Mouse (Mus musculus): ENCODE measurements around the gene Camkk1.

Camkk1 gene

GRCm38 (mm10) chr11:73049335-73049734, 30.5 kb downstream of the Camkk1 start:
- no peak for DNase-seq (ENCODE audit: extremely low read depth, low read depth, low spot score)

GRCm38 (mm10) chr11:73052795-73053194, 34.0 kb downstream of the Camkk1 start:
- DNase-seq (ENCODE audit: extremely low read depth, low read depth, low spot score): no peak

GRCm38 (mm10) chr11:73057701-73058100, 38.9 kb downstream of the Camkk1 start:
- DNase-seq (ENCODE audit: extremely low read depth, low read depth, low spot score): no peak

GRCm38 (mm10) chr11:73059630-73060029, 40.8 kb downstream of the Camkk1 start:
- no peak for DNase-seq (ENCODE audit: extremely low read depth, low read depth, low spot score)

- DNase-seq (ENCODE audit: extremely low read depth, low read depth, low spot score): no peak
Observed at GRCm38 (mm10) chr11:73061413-73061812, 42.6 kb downstream of the Camkk1 start.

- no peak for DNase-seq (ENCODE audit: extremely low read depth, low read depth, low spot score)
Observed at GRCm38 (mm10) chr11:73071839-73072238, 53.0 kb downstream of the Camkk1 start.

GRCm38 (mm10) chr11:73076295-73076694, 57.5 kb downstream of the Camkk1 start:
- DNase-seq (ENCODE audit: extremely low read depth, low read depth, low spot score): no peak

GRCm38 (mm10) chr11:73076733-73077132, 57.9 kb downstream of the Camkk1 start:
- DNase-seq (ENCODE audit: extremely low read depth, low read depth, low spot score): no peak

GRCm38 (mm10) chr11:73077211-73077720, 58.5 kb downstream of the Camkk1 start:
- no peak for DNase-seq (ENCODE audit: extremely low read depth, low read depth, low spot score)

- DNase-seq (ENCODE audit: extremely low read depth, low read depth, low spot score): no peak
Observed at GRCm38 (mm10) chr11:73078615-73079014, 59.8 kb downstream of the Camkk1 start.

- DNase-seq (ENCODE audit: extremely low read depth, low read depth, low spot score): no peak
Observed at GRCm38 (mm10) chr11:73080306-73080705, 61.5 kb downstream of the Camkk1 start.

- no peak for DNase-seq (ENCODE audit: extremely low read depth, low read depth, low spot score)
Observed at GRCm38 (mm10) chr11:73084303-73084702, 65.5 kb downstream of the Camkk1 start.

- DNase-seq (ENCODE audit: extremely low read depth, low read depth, low spot score): no peak
Observed at GRCm38 (mm10) chr11:73084804-73085231, 66.0 kb downstream of the Camkk1 start.

GRCm38 (mm10) chr11:73085391-73085790, 66.6 kb downstream of the Camkk1 start:
- DNase-seq (ENCODE audit: extremely low read depth, low read depth, low spot score): no peak

GRCm38 (mm10) chr11:73087700-73088480, 69.1 kb downstream of the Camkk1 start:
- DNase-seq (ENCODE audit: extremely low read depth, low read depth, low spot score): no peak

GRCm38 (mm10) chr11:73090283-73090682, 71.5 kb downstream of the Camkk1 start, which contains the start of gene Itgae:
Itgae (plus strand) TSS chr11:73090583.
- no peak for DNase-seq (ENCODE audit: extremely low read depth, low read depth, low spot score)

- no peak for DNase-seq (ENCODE audit: extremely low read depth, low read depth, low spot score)
Observed at GRCm38 (mm10) chr11:73090826-73091225, 72.0 kb downstream of the Camkk1 start.
